Mouse (Mus musculus) kidney, adult 2 months (tissue): ENCODE measurements at regions not wholly inside any gene's neighbourhood (a gene's known extent, or its start where the extent isn't known, plus 50 kb on each side); places are given as distances from the start of the nearest gene placed in this dataset.

Experiments used
- CTCF ChIP-seq: fragments of 200-500 bp; conservative IDR thresholded peaks from 2 replicates; pipeline ENCODE4 v1.5.1; 2011; ENCODE audit warnings: low read depth, mild to moderate bottlenecking, control low read depth, low read length, moderate library complexity, mixed read lengths; ENCODE audit not compliant: insufficient read depth, insufficient read length
- POLR2A ChIP-seq: fragments of 200-500 bp; IDR thresholded peaks from one replicate; pipeline ENCODE4 v1.6.1; 2011; ENCODE audit warnings: low read depth, low read length, control low read depth

GRCm38 (mm10) chr6:73669401-73669800 is 199.9 kb upstream of the 4931417E11Rik start:
- TF ChIP-seq CTCF (no peak), POLR2A (no peak)
